Mouse (Mus musculus): ENCODE results near the gene Slc30a4.

Gene Slc30a4

DNA sequence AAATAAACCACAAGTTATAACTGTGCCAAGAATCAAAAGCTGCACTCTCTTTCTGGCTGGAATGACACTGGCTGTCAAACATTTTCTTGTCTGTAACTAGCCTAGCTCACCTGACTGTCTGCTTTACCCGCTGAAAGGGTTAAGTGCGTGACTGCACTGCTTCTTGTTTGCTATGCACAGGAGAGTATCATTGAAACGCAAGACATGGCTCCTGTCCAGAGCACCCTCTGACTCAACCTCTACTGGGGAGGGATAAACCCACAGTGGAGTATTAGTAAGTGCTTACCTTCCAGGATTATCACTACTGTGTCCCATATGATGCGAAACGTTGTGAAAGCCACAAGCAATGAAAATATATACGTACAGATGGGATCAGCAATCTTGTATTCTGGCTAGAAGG, 15.8 kb downstream of the Slc30a4 start:
- ChIA-PET POLR2A (no interaction called here), CTCF (no interaction called here)

DNA sequence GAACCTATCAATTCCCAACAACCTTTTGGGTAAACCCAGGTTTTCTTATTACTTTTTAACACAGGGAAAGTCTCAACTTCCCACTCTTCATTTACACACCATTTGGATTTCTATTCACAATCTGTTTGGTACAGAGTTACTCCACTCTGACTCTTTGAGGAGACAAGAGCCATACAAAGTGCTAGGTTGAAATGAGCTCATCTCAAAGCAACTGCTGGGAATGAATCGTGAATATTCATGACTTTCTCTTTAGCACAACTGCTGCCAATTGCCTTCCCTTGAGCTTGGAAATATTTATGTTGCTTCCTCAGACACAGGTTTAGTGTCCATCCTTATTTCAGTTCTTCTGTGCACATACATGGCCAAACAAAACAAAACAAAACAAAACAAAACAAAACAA, 18.8 kb downstream of the Slc30a4 start:
- POLR2A ChIA-PET, result interaction anchor here in 2 of 4 experiments (0.5 to 1.0 kb wide), 2 partner anchors 20 to 110 kb away, joined by 3 to 7 read pairs; no protein-coding TSS in a partner anchor

DNA sequence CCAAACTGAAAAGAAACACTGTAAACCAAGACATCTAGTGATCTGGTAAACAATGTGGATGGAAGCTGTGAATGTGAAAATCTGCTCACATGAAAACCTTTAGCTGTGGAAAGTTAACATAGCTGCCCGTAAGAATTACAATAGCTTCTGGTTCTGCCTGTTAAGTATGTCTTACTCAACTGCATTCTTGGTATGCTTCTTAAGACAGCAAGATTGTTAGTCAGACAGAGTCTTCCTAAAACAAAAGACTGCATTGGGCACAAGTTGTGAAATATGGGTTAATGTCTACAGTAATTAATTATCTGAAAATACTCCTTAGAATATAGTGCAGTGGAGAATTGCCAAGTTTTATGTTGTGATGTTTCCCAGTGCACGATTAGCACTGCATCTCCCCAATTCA, 19.9 kb downstream of the Slc30a4 start:
- CTCF ChIA-PET, result interaction anchor here in 1 of 4 experiments (0.6 kb wide), 1 partner anchor 302 kb away, joined by 10 read pairs; no protein-coding TSS in a partner anchor
- POLR2A ChIA-PET, result interaction anchor here in 1 of 4 experiments (1.0 kb wide), 1 partner anchor 111 kb away, joined by 3 read pairs; no protein-coding TSS in a partner anchor

More for the DNA sequence above, 18.8 kb downstream of the Slc30a4 start:
- CTCF ChIA-PET, result no interaction called here

DNA sequence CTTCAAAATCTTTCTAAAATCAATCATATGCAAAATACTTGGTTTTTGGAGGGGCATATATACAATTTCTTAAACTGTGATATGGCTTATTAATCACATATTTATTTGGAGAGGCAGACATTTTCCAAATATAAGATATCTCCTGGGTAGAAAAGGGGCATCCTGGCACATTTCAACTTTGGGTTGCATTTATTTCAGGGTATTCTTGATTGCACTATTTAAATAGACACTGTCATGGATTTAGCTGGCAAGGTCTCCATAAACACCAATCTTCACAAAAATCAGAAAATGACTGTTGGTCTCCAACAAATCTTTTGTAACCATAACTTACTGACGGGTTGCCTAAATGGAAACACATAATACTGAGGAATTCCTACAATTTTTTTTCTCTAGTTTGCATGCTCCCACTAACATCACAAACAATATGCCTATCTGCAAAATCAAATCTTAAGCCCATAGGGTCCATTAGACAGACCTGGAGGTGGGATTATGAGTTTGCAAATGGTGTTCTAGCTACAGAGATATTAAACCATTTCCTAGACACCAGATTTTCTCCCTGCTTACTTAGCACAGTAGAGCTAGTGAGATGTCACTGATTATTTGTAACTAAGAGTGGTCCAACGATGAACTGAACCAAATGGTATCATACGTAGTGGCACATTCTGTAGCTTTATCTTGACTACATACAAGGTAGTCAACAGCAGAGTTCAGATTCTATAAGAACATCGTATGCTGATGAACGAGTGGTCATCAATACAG, 20.9 kb downstream of the Slc30a4 start:
- CTCF ChIA-PET, result no interaction called here

DNA sequence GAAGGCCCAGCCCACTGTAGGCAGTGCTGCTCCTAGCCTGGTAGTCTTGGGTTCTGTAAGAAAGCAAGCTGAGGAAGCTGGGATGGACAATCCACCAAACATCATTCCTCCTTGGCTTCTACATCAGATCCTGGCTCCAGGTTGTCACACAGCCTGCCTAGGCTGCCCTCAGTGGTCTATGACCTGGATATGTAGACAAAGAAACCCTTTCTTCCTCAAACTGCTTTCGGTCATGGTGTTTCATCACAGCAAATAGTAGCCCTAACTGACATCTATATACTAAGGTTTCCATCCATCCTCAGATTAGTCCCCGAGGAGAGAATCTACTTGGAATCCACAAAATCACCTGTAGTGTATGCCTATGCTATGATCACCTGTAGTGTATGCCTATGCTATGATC, 27.3 kb downstream of the Slc30a4 start:
- ChIA-PET POLR2A (no interaction called here), CTCF (interaction anchor here in 1 of 4 experiments (0.6 kb wide), 1 partner anchor 225 kb away, joined by 3 read pairs; no protein-coding TSS in a partner anchor)

More for the DNA sequence above, 20.9 kb downstream of the Slc30a4 start:
- POLR2A ChIA-PET, result no interaction called here

DNA sequence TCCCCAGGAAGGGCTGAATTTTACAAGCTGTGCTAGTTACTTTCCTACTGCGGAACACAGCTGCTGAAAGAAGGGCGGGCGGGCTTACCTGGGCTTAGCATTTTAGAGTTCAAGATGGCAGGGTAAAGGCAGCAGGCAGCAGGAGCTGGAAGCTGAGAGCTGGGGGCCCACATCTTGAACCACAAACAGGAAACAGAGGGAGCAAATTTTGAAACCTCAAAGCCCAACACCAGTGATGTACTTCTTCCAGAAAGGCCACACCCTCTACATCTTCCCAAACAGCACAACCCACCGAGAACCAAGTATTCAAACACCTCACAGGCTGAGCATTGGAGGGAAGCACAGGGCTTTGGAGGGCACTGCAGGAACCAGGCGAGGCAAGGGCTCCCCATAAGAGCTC, 29.6 kb downstream of the Slc30a4 start:
- CTCF ChIA-PET, result interaction anchor here in 1 of 4 experiments (1.0 kb wide), 1 partner anchor 292 kb away, joined by 3 read pairs; no protein-coding TSS in a partner anchor
- POLR2A ChIA-PET, result interaction anchor here in 2 of 4 experiments (0.6 to 1.2 kb wide), 3 partner anchors 15 to 800 kb away, joined by 3 to 6 read pairs (median 3); no protein-coding TSS in a partner anchor

DNA sequence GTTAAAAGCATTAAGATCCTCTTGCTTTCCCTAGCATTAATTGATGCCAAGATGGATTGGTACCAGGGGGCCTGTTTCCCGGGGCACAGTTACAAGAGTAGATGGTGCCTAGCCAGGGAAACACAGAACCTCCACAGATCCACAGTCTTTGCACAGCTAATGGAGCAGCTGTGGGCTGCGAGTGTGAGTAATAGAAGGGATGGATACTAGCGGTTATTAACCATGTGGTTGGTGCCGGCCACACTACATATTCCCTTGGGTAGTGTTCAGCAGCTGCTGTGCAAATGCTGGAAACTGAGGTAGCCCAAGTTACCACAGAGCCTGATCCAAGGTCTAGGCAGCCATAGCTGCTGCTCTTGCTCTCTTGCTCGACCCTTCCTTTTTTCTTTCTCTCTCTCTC, 30.7 kb downstream of the Slc30a4 start:
- ChIA-PET POLR2A (no interaction called here), CTCF (no interaction called here)

DNA sequence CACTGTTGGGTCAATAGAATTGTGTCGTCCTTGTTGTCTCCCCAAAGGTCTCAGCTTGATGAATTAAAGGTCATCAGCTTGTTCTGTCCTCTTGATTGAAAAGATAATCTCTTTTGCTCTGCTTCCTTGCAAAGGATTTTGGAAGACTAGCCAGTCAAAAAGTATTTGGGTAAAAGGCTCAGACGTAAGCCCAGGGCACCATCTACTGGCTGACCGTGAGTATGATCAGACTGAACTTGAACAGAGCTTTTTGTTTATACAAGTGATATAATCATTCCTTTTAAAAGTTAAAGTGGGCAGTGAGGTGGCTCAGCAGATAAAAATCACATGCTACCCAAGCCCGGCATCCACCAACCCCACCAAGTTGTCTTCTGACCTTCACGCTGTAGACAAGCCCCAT, 34.6 kb downstream of the Slc30a4 start:
- POLR2A ChIA-PET, result no interaction called here
- CTCF ChIA-PET, result interaction anchor here in 2 of 4 experiments (0.5 to 3.7 kb wide), 6 partner anchors 11 to 290 kb away, joined by 3 to 24 read pairs (median 4); no protein-coding TSS in a partner anchor

DNA sequence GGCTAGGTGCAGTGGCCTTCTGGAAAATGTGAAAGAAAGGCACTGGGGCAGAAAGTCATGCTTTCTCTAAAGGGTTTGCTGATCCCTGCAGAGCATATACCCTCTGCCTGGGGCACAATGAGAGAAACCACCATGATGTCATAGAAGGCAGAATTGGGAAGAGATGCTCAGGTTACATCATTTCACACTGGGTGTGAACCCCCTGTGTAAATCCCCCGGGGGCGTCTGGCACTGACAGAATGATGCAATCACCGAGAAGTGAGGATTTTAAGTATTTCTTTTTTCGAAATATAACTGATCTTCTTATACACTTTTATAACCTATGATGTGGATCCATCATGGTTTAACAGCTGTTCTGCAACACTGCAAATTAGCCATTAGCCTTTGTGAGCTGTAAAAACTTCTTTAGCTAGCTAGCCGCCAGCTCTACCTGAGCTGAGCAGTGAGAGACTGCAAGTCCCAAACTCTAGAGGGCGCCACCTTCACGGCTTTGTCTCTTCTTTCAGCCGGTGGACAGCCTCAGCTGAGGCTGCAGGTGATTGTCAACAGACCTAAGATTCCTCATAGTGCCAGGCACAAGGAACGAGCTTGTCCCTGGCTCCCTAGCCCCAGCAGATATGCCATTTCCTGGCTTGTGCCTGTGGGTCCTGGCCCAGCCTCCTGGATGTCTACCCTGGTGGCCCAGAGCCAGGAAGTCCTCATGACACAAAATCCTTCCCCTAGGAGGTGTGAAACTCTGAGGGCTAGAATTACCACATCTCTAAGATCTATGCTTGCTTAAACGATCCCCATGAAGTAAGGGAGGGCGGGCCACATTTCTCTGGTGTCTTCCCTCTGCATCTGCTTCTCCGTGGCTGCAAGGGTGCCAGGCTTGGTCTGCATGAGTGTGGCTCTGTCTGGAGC, 36.2 kb downstream of the Slc30a4 start:
- CTCF ChIA-PET, result interaction anchor here (0.6 to 3.7 kb wide), 21 partner anchors 8 to 729 kb away, joined by 3 to 24 read pairs (median 4); partner anchors contain the start of genes B2m (in 1 of the 4), Duoxa1 (in 1 of the 4) and Shf (in 1 of the 4)
- POLR2A ChIA-PET, result interaction anchor here in 1 of 4 experiments (1.1 to 1.8 kb wide), 2 partner anchors 8 to 35 kb away, joined by 3 to 6 read pairs; no protein-coding TSS in a partner anchor

DNA sequence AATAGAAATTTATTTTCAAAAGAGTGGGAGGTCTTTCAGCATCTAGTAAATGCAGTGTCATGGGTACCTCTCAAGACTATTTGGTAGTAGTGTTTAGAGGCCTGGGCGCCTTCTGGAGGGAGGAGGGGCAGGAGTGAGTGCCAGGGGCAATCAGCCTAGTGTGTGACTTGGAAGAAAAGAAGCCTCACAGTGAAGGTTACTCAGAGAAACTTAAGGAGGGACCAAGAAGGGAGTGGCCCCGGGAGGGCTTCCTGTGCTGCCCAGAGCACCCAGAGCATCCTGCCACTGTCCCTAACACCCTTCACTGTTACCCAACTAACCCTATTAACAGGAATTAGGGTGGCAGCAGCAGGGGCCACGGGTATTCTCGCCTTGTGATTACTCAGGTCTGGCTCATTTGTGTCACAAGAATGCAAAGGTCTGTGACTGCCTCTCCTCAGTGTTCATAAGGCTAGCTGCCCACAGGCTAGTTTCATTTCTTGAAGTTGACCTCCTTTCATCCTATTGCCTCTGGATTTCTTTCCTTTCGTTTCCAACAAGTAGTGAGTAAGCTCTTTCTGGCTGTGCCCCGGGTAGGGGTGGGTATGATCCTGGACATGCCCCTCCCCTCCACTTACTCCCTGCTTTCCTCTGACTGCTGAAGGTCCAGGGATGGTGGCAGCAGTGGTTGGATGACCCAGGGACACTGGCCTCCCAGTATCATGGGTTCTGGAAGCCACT, 37.0 kb downstream of the Slc30a4 start:
- ChIA-PET POLR2A (interaction anchor here in 1 of 4 experiments (1.8 kb wide), 1 partner anchor 34 kb away, joined by 6 read pairs; no protein-coding TSS in a partner anchor), CTCF (interaction anchor here in 3 of 4 experiments (0.5 to 3.7 kb wide), 17 partner anchors 7 to 728 kb away, joined by 3 to 24 read pairs (median 4); partner anchors contain the start of genes B2m (in 1 of the 3) and Shf (in 1 of the 3))

DNA sequence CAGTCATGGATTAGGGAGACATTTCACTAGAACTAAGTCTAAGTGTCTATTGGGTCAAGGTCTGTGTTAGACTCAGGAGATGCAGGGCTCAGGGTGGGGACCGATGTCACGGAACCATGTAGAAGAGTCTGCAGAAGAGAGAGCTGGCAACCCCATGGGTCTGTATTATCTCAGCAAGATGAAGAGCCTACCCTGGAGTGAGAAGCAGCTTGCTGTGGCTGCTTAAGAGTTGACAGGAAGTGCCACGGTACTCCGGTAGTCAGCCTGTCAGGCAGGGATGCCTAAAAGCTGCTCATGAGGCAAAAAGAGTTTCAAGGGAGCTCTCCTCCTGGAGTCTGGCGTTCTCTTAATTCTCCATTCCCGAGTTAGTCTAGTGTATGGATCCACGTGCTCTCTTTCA, 42.6 kb downstream of the Slc30a4 start:
- POLR2A ChIA-PET, result interaction anchor here in 1 of 4 experiments (1.2 kb wide), 1 partner anchor 283 kb away, joined by 3 read pairs; no protein-coding TSS in a partner anchor

DNA sequence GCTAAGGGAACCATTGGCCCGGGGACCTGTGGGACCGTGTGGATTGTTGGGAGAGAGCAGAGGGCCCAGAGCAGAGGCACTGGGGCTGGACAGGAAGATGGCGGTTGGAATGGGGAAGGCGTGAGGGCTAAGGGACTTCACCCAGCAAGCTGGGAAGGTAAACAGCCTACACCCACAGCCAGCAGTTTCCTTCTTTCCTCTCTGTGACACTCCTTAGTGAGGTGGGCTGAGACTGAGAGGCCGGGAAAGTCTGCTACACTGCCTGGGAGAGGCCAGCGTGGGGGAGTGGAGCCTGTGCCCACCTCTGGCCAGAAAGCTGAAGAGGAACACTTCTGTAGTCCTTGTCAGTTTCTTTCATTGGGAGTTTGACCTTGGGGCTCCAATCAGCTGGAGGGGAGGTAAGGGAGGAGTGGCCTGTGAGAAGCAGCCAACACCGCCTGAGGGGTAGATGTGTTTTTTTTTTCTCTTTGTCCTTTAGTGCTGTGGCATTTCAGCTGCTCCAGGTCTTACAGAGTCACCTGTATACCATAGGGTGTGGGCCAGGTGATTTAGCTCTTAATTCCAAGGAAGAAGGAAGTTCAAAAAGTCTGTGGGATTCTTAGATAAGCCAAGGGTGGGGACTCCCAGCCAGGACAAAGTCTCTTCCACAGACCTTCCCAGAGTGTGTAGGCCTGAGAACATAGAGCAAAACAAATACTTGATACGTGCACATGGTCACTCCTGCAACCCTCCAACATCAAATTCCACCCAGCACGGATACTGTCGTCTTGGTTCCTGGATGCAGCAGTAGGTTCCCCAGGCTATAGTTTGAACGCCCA, 44.5 kb downstream of the Slc30a4 start:
- CTCF ChIA-PET, result interaction anchor here in 3 of 4 experiments (0.5 to 3.7 kb wide), 4 partner anchors 8 to 423 kb away, joined by 3 to 24 read pairs (median 4); partner anchors contain the start of gene Sord (in 1 of the 3)
- POLR2A ChIA-PET, result interaction anchor here in 3 of 4 experiments (0.5 to 1.2 kb wide), 8 partner anchors 8 to 1314 kb away, joined by 3 to 4 read pairs (median 3); no protein-coding TSS in a partner anchor

More for the DNA sequence above, 42.6 kb downstream of the Slc30a4 start:
- CTCF ChIA-PET, result interaction anchor here in 2 of 4 experiments (0.5 to 0.7 kb wide), 2 partner anchors 87 to 110 kb away, joined by 3 to 4 read pairs; no protein-coding TSS in a partner anchor

DNA sequence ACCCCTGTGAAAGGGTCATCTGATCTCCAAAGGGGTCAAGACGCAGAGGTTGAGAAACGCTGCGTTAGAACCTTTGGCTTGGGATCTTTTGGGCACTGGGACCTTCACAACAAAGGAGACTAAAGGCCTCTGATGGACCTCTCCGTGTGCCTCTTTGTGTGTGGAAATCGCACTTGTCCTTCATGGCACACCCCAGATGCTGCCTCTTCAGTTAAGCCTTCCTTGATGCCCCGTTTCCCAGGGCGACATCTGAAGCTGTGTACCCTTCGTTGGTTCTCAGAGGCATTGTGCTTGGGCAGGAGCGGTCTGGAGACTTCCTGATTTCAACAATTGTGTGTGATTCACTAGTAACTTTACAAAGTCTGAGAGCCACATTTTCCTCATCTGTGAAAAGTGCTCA, 45.7 kb downstream of the Slc30a4 start:
- ChIA-PET POLR2A (interaction anchor here in 1 of 4 experiments (0.6 kb wide), 1 partner anchor 321 kb away, joined by 3 read pairs; no protein-coding TSS in a partner anchor), CTCF (interaction anchor here in 1 of 4 experiments (3.7 kb wide), 1 partner anchor 10 kb away, joined by 24 read pairs; no protein-coding TSS in a partner anchor)

DNA sequence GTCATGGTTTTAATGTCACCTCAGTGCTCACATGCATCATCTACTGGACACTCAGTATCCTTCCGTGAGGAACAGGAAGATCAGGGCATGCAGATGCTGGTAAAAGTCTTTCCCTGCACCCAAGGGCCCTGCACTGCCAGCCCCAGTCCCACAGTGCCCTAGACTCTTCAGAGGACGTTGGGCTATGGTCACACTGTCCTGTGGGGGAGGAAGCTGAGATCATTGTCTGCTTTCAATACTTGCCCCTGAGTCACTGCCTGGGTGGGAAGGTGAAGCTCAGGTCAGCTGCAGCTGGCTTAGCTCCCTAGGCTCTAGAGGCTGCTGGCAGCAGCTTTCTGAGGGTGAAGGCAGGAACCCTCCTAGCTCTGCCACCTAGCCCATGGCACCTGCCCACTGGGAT, 46.4 kb downstream of the Slc30a4 start:
- CTCF ChIA-PET, result interaction anchor here in 2 of 4 experiments (0.9 to 3.7 kb wide), 2 partner anchors 10 to 11 kb away, joined by 3 to 24 read pairs; no protein-coding TSS in a partner anchor
- POLR2A ChIA-PET, result no interaction called here

DNA sequence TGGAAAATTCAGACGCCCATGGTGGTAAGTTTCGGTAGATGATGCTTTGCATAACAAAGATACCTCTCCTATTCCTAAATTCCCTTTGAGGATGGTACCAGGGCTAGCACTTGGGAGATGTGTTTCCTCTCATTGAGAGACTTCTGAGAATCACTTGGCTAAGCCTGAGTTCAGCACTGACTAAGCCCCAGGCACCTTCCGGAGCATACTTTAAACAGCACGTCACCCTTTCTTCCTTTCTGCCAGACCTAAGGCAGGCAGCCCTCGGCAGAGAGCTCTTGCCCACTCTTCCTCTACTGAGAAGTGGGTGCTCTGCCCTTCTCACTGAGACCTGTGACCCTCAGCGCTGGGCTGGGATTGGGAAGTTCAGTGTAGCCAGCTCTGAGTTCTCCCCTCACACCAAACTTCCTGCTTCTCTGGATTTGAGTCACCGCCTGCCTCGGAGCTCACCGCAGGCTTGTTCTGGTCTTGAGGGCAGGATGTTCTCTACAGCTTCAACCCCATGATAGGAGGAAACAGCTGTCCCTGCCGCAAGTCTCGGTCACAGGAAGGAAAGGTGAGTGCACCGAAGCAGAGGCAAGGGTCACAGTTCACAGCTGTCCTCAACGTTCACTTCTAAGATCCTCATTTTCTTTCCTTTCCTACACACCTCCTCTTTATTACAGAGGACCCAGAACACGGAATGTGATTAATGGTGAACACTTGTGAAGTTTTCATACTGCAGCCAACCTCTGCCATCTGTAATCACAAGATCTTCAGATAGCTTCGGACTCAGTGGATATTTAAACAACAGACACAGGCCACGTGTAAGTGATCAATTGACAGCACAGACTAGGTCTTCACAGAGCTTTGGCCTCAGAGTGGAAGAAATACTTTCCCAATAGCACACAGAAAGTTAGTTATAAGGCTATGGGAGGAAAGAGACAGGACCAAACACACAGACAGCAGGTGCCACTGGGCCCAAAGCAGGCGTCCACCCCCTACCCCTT, 50.1 kb downstream of the Slc30a4 start:
- POLR2A ChIA-PET, result interaction anchor here in 2 of 4 experiments (0.9 to 3.0 kb wide), 4 partner anchors 10 to 22 kb away, joined by 4 to 7 read pairs (median 5); no protein-coding TSS in a partner anchor
- CTCF ChIA-PET, result interaction anchor here in 1 of 4 experiments (0.6 to 1.0 kb wide), 3 partner anchors 9 to 85 kb away, joined by 3 to 5 read pairs (median 3); no protein-coding TSS in a partner anchor

DNA sequence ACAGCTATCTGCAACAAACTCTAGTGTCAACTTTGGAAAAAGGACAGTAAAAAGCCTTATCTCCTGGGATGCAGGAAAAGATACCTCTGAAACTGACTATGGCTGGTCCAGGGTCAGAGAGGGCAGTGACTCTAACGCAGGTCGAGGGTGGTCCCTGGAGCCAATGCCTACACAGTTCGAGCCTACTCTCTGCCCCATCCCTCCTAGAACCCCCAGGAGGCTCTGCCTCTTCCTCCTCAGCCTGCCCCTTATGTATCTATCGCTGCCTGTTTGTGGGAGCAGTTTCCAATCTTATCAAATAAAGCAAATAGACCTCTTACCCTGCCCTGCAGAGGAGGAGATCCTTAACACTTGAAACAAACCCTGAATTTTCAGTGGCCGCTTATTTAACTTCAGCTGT, 63.8 kb downstream of the Slc30a4 start:
- POLR2A ChIA-PET, result interaction anchor here in 2 of 4 experiments (1.2 to 1.7 kb wide), 3 partner anchors 13 to 19 kb away, joined by 3 to 7 read pairs (median 5); no protein-coding TSS in a partner anchor
- CTCF ChIA-PET, result interaction anchor here in 2 of 4 experiments (1.1 to 1.8 kb wide), 3 partner anchors 27 to 29 kb away, joined by 4 read pairs; no protein-coding TSS in a partner anchor

Measured in embryonic stem cell, embryonic (primary cell).